Mouse (Mus musculus): ENCODE measurements around the gene Colec11. TPM values are rescaled to one million over a fixed set of nuclear protein-coding genes. Genes with fewer than 3 reads are reported as not detected.
A peak's percentile ranks its signal among the peaks of the same experiment; 100 is the strongest.

Gene Colec11
- polyA plus RNA-seq, 1 experiment from 2014 or later = 0.25 TPM

GRCm38 (mm10) chr12:28596851-28597250, 26.3 kb downstream of the Colec11 start:
- DNase-seq (ENCODE audit: low spot score) = no peak
- no peak overlapping the region for H3K4me3 ChIP-seq
- H3K9me3 ChIP-seq = no peaks in the 10 kb centered on the region
- H3K4me1 ChIP-seq (replicated peaks) = peaks cover 17% of the 10 kb centered on the region
- no peak overlapping the region for H3K27ac ChIP-seq
- 0 out of 2 replicates have a peak, but pooled peaks cover 3% of the 10 kb centered on the region for H3K27me3 ChIP-seq (ENCODE audit: insufficient read depth, poor library complexity, severe bottlenecking)
- no peaks in the 10 kb centered on the region for H3K36me3 ChIP-seq

- peaks cover 22% of the 10 kb centered on the region for H3K4me1 ChIP-seq (replicated peaks)
- H3K27me3 ChIP-seq (ENCODE audit: insufficient read depth, poor library complexity, severe bottlenecking) = peaks cover 34% of the 10 kb centered on the region
- 0 out of 2 replicates have a peak overlapping the region, but pooled peaks have one; percentile 45 for H3K27ac ChIP-seq
- no peaks in the 10 kb centered on the region for H3K9me3 ChIP-seq
- no peak for DNase-seq (ENCODE audit: low spot score)
- H3K36me3 ChIP-seq = no peaks in the 10 kb centered on the region
- 53% methylated on average over 13 of the region's 13 CpGs for WGBS
- H3K4me3 ChIP-seq = no peak overlapping the region
These were observed 32.7 kb downstream of the Colec11 start for GRCm38 (mm10) chr12:28590428-28590827.

GRCm38 (mm10) chr12:28589090-28589868, 33.9 kb downstream of the Colec11 start:
- Histone ChIP-seq H3K36me3 (no peaks in the 10 kb centered on the region), H3K4me3 (peak overlapping the region; percentile 54), H3K27ac (peak overlapping the region; percentile 74), H3K27me3 (ENCODE audit: insufficient read depth, poor library complexity, severe bottlenecking) (peaks cover 34% of the 10 kb centered on the region), H3K9me3 (no peaks in the 10 kb centered on the region), H3K4me1 (replicated peaks) (peaks cover 22% of the 10 kb centered on the region)
- 10% methylated on average over 24 of the region's 24 CpGs for WGBS
- peak; percentile 82 for DNase-seq (ENCODE audit: low spot score)

GRCm38 (mm10) chr12:28587949-28588348, 35.2 kb downstream of the Colec11 start:
- DNase-seq (ENCODE audit: low spot score) = no peak
- no peak overlapping the region for H3K27ac ChIP-seq
- WGBS = 75% methylated on average over 6 of the region's 6 CpGs

GRCm38 (mm10) chr12:28584036-28584435, 39.1 kb downstream of the Colec11 start:
- Histone ChIP-seq H3K4me3 (no peak overlapping the region), H3K27ac (no peak overlapping the region), H3K36me3 (no peaks in the 10 kb centered on the region), H3K9me3 (no peaks in the 10 kb centered on the region), H3K27me3 (ENCODE audit: insufficient read depth, poor library complexity, severe bottlenecking) (peaks cover 9% of the 10 kb centered on the region), H3K4me1 (replicated peaks) (0 out of 2 replicates have a peak, but pooled peaks cover 4% of the 10 kb centered on the region)
- 60% methylated on average over 3 of the region's 3 CpGs for WGBS
- no peak for DNase-seq (ENCODE audit: low spot score)

More at GRCm38 (mm10) chr12:28587949-28588348, 35.2 kb downstream of the Colec11 start:
- H3K9me3 ChIP-seq = no peaks in the 10 kb centered on the region
- H3K4me3 ChIP-seq = no peak overlapping the region
- peaks cover 21% of the 10 kb centered on the region for H3K4me1 ChIP-seq (replicated peaks)
- peaks cover 34% of the 10 kb centered on the region for H3K27me3 ChIP-seq (ENCODE audit: insufficient read depth, poor library complexity, severe bottlenecking)
- no peaks in the 10 kb centered on the region for H3K36me3 ChIP-seq

GRCm38 (mm10) chr12:28582423-28582822, 40.8 kb downstream of the Colec11 start, which contains the start of gene Allc:
Gene Allc (minus strand): TSS chr12:28582523.
- Histone ChIP-seq H3K4me1 (replicated peaks) (no peaks in the 10 kb centered on the region), H3K4me3 (no peak within 1 kb of the TSS), H3K27ac (no peak within 1 kb of the TSS), H3K36me3 (no peaks in the 10 kb centered on the region), H3K9me3 (0 out of 2 replicates have a peak, but pooled peaks cover 2% of the 10 kb centered on the region), H3K27me3 (ENCODE audit: insufficient read depth, poor library complexity, severe bottlenecking) (no peaks in the 10 kb centered on the region)
- WGBS = 88% methylated on average over 8 of the region's 8 CpGs
- DNase-seq (ENCODE audit: low spot score) = no peak

GRCm38 (mm10) chr12:28579132-28579531, 44.0 kb downstream of the Colec11 start:
- Histone ChIP-seq H3K4me1 (replicated peaks) (no peaks in the 10 kb centered on the region), H3K9me3 (0 out of 2 replicates have a peak, but pooled peaks cover 2% of the 10 kb centered on the region), H3K36me3 (no peaks in the 10 kb centered on the region), H3K4me3 (no peak overlapping the region), H3K27me3 (ENCODE audit: insufficient read depth, poor library complexity, severe bottlenecking) (no peaks in the 10 kb centered on the region), H3K27ac (no peak overlapping the region)
- WGBS = 38% methylated on average over 4 of the region's 4 CpGs
- no peak for DNase-seq (ENCODE audit: low spot score)

GRCm38 (mm10) chr12:28578147-28578546, 45.0 kb downstream of the Colec11 start:
- Histone ChIP-seq H3K4me1 (replicated peaks) (no peaks in the 10 kb centered on the region), H3K36me3 (no peaks in the 10 kb centered on the region), H3K27ac (no peak overlapping the region), H3K27me3 (ENCODE audit: insufficient read depth, poor library complexity, severe bottlenecking) (no peaks in the 10 kb centered on the region), H3K9me3 (0 out of 2 replicates have a peak, but pooled peaks cover 5% of the 10 kb centered on the region), H3K4me3 (no peak overlapping the region)
- DNase-seq (ENCODE audit: low spot score) = no peak
- 93% methylated on average over 3 of the region's 3 CpGs for WGBS

- Histone ChIP-seq H3K27ac (no peak overlapping the region), H3K36me3 (no peaks in the 10 kb centered on the region), H3K4me3 (no peak overlapping the region), H3K4me1 (replicated peaks) (no peaks in the 10 kb centered on the region), H3K27me3 (ENCODE audit: insufficient read depth, poor library complexity, severe bottlenecking) (no peaks in the 10 kb centered on the region), H3K9me3 (0 out of 2 replicates have a peak, but pooled peaks cover 5% of the 10 kb centered on the region)
- DNase-seq (ENCODE audit: low spot score) = no peak
- 80% methylated on average over 6 of the region's 6 CpGs for WGBS
These were observed 47.7 kb downstream of the Colec11 start for GRCm38 (mm10) chr12:28575366-28576070.

- Histone ChIP-seq H3K27ac (no peak overlapping the region), H3K4me3 (no peak overlapping the region), H3K9me3 (0 out of 2 replicates have a peak, but pooled peaks cover 3% of the 10 kb centered on the region), H3K27me3 (ENCODE audit: insufficient read depth, poor library complexity, severe bottlenecking) (no peaks in the 10 kb centered on the region), H3K4me1 (replicated peaks) (no peaks in the 10 kb centered on the region), H3K36me3 (no peaks in the 10 kb centered on the region)
- DNase-seq (ENCODE audit: low spot score) = no peak
- WGBS = 92% methylated on average over 2 of the region's 2 CpGs
These were observed 50.9 kb downstream of the Colec11 start for GRCm38 (mm10) chr12:28572241-28572640.

GRCm38 (mm10) chr12:28552299-28552698, 70.9 kb downstream of the Colec11 start, which contains the start of gene Dcdc2c:
Gene Dcdc2c (minus strand): TSS chr12:28552399.
- no peaks in the 10 kb centered on the region for H3K27me3 ChIP-seq (ENCODE audit: insufficient read depth, poor library complexity, severe bottlenecking)
- peak within 1 kb of the TSS; percentile 11; the same call in 1 of the 2 replicates for H3K4me3 ChIP-seq
- no peaks in the 10 kb centered on the region for H3K36me3 ChIP-seq
- no peak within 1 kb of the TSS for H3K27ac ChIP-seq
- DNase-seq (ENCODE audit: low spot score) = no peak
- 0 out of 2 replicates have a peak, but pooled peaks cover 5% of the 10 kb centered on the region for H3K4me1 ChIP-seq (replicated peaks)
- WGBS = 73% methylated on average over 15 of the region's 15 CpGs
- no peaks in the 10 kb centered on the region for H3K9me3 ChIP-seq

GRCm38 (mm10) chr12:28551775-28552174, 71.4 kb downstream of the Colec11 start:
- Histone ChIP-seq H3K27ac (no peak overlapping the region), H3K4me1 (replicated peaks) (0 out of 2 replicates have a peak, but pooled peaks cover 5% of the 10 kb centered on the region), H3K36me3 (no peaks in the 10 kb centered on the region), H3K9me3 (no peaks in the 10 kb centered on the region), H3K4me3 (peak overlapping the region; percentile 11; the same call in 1 of the 2 replicates), H3K27me3 (ENCODE audit: insufficient read depth, poor library complexity, severe bottlenecking) (no peaks in the 10 kb centered on the region)
- no peak for DNase-seq (ENCODE audit: low spot score)
- WGBS = 70% methylated on average over 18 of the region's 18 CpGs
